Mouse (Mus musculus): Measurements from ENCODE around the gene Ofd1. TPM values are rescaled to one million over a fixed set of nuclear protein-coding genes. Genes with fewer than 3 reads are reported as not detected.

The Ofd1 gene
- polyA plus RNA-seq (2015; fragmentation: Nextera tagmentation; extraction: Ambion mirVana): 5.7 and 6.3 TPM in 2 replicates

DNA sequence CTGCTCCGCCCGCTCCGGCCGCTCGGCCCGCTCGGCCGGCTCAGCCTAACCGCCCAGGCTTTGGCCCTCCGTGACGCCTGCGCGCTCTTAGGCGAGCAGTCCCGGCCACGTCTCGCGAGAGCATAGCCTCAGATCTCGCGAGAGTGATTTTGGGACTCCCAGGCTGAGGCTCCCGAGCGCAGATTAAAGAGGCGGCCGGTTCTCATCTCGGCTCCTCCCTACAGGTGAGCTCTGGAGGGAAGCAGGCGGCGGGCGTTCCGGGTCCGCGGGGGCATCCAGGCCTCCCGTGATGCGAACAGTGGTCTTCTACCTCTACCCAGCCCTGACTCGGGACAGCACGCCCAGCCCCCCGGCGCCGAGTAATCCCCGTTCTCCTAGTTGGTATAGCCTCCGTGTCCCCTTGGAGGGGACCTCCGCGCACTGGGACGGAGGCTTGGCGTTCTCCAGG, at the start of gene Ofd1:
Ofd1 (minus strand) TSS at position 89 of the 448 bp plus-strand sequence.
- H3K36me3 ChIP-seq (ENCODE audit: control insufficient read depth, insufficient read depth, low read length): no peaks in the 10 kb centered on the region
- peak; percentile 99 for ATAC-seq
- peak within 1 kb of the TSS; percentile 63 for H3K4me3 ChIP-seq (ENCODE audit: low read depth, low read length)
- peak within 1 kb of the TSS; percentile 88 for H3K27ac ChIP-seq (ENCODE audit: low read length)
- H3K9ac ChIP-seq (ENCODE audit: low read depth, low read length): peak within 1 kb of the TSS; percentile 84
- peaks cover 9% of the 10 kb centered on the region for H3K4me1 ChIP-seq (ENCODE audit: control insufficient read depth, insufficient read depth, low read length)
- 18% methylated on average over 44 of the region's 44 CpGs for WGBS
- peak within 1 kb of the TSS; percentile 60 for H3K4me2 ChIP-seq (ENCODE audit: low read length)
- H3K27me3 ChIP-seq (ENCODE audit: control insufficient read depth, insufficient read depth, low read depth, low read length): peaks cover 3% of the 10 kb centered on the region; the same call in 1 of the 2 replicates
- H3K9me3 ChIP-seq (replicated peaks; ENCODE audit: control insufficient read depth, low read length, poor library complexity, severe bottlenecking): no peaks in the 10 kb centered on the region

DNA sequence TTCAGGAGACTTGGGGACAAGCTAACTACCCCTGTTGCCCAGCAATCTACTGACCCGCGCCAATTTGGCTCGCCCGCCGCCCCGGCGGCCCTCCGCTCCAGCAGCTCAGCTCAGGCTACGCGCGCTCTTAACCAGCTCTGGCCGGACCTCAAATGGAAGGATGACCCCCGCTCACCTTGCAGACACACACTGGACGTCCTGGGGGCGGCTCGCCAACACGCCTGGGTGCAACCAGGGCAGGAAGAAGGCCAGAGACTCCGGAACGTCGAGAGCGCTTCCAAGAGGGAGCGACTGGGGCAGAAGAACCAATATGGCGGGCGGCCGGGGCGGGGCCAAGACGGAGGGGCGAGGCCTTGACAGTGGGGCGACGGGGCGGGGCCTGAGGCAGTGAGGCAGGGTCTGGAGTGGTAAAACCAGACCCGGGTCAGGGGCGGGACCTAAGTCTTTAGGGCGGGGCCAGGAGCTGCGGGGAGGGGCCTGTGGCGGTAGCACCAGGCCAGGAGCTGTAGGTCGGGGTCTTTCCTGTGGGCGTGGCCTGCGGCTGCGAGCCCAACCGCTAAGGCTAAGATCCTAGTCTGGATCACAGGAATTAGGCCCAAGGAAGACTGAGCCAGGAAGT, 39.0 kb upstream of the Ofd1 start, which contains the start of gene Rab9:
Rab9 (minus strand) TSS at position 503 of the 619 bp plus-strand sequence.
- H3K4me3 ChIP-seq (ENCODE audit: low read depth, low read length): peak within 1 kb of the TSS; percentile 58
- no peaks in the 10 kb centered on the region for H3K27me3 ChIP-seq (ENCODE audit: control insufficient read depth, insufficient read depth, low read depth, low read length)
- H3K4me1 ChIP-seq (ENCODE audit: control insufficient read depth, insufficient read depth, low read length): peaks cover 13% of the 10 kb centered on the region
- H3K36me3 ChIP-seq (ENCODE audit: control insufficient read depth, insufficient read depth, low read length): no peaks in the 10 kb centered on the region
- peak; percentile 99 for ATAC-seq
- H3K4me2 ChIP-seq (ENCODE audit: low read length): peak within 1 kb of the TSS; percentile 45
- WGBS: 23% methylated on average over 32 of the region's 41 CpGs
- no peaks in the 10 kb centered on the region for H3K9me3 ChIP-seq (replicated peaks; ENCODE audit: control insufficient read depth, low read length, poor library complexity, severe bottlenecking)
- peak within 1 kb of the TSS; percentile 84 for H3K27ac ChIP-seq (ENCODE audit: low read length)
- H3K9ac ChIP-seq (ENCODE audit: low read depth, low read length): peak within 1 kb of the TSS; percentile 72

DNA sequence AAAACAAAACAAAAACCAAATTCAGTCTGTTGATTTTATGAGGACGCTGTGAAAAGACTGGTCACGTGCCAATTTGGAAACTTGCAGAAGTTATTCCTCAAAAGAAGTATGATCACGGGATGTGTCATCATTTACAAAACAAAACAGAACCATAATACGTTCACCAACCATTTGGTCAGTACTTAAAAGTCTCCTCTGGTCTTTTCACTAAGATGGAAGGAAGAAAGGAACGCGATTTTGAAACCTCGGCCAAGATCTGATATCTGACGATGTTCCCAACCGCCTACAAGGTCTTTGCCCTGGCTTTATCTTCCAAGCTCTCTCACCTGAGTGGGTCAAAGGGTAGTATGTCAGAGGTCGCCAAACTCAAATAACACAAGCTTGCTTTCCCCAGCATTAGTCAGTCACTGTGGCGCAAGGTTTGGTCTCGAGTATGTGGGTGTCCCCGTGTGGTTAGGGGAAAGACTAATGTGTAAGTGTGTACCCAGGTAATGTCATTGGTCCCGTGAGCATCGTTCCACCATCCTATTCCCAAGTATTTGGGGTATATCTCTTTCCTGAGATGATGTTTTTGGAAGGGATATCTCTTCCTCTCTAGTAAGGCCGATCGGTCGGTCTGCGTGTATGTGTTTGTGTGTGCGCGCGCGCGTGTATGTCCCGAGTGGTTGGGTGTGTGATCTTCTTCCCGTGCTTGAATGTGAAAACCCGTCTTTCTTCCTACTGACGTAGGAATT, 38.3 kb upstream of the Ofd1 start:
- peaks cover 13% of the 10 kb centered on the region for H3K4me1 ChIP-seq (ENCODE audit: control insufficient read depth, insufficient read depth, low read length)
- ATAC-seq: peak; percentile 71
- peak overlapping the region; percentile 58 for H3K4me3 ChIP-seq (ENCODE audit: low read depth, low read length)
- H3K27me3 ChIP-seq (ENCODE audit: control insufficient read depth, insufficient read depth, low read depth, low read length): no peaks in the 10 kb centered on the region
- H3K27ac ChIP-seq (ENCODE audit: low read length): peak overlapping the region; percentile 84
- H3K4me2 ChIP-seq (ENCODE audit: low read length): peak overlapping the region; percentile 45
- H3K9me3 ChIP-seq (replicated peaks; ENCODE audit: control insufficient read depth, low read length, poor library complexity, severe bottlenecking): no peaks in the 10 kb centered on the region
- WGBS: 24% methylated on average over 28 of the region's 28 CpGs
- H3K36me3 ChIP-seq (ENCODE audit: control insufficient read depth, insufficient read depth, low read length): no peaks in the 10 kb centered on the region
- H3K9ac ChIP-seq (ENCODE audit: low read depth, low read length): peak overlapping the region; percentile 72

DNA sequence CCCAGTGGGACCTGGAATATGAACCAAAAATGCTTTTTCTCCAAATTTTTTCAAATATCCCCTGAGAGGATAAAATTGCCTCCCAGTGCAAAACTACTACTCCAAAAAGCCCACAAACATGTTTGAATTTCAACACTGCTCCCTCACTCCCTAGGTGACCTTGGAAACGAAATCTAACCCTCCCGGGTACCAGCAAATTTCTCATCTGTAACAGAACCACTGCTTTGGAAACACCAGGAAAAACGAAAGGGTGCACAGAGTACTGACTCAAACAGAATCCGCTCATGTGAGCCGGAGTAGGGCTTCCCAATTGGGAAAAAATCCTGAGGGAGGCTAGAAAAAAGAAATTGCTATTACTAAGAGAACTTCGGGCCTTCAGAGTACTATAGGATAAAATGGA, 36.9 kb upstream of the Ofd1 start:
- Histone ChIP-seq H3K36me3 (ENCODE audit: control insufficient read depth, insufficient read depth, low read length) (no peaks in the 10 kb centered on the region), H3K9ac (ENCODE audit: low read depth, low read length) (no peak overlapping the region), H3K27me3 (ENCODE audit: control insufficient read depth, insufficient read depth, low read depth, low read length) (no peaks in the 10 kb centered on the region), H3K4me3 (ENCODE audit: low read depth, low read length) (peak overlapping the region; percentile 6; the same call in 1 of the 2 replicates), H3K9me3 (replicated peaks; ENCODE audit: control insufficient read depth, low read length, poor library complexity, severe bottlenecking) (no peaks in the 10 kb centered on the region), H3K4me2 (ENCODE audit: low read length) (peak overlapping the region; percentile 45), H3K4me1 (ENCODE audit: control insufficient read depth, insufficient read depth, low read length) (peaks cover 13% of the 10 kb centered on the region), H3K27ac (ENCODE audit: low read length) (no peak overlapping the region)
- 66% methylated on average over 6 of the region's 6 CpGs for WGBS
- ATAC-seq: no peak

DNA sequence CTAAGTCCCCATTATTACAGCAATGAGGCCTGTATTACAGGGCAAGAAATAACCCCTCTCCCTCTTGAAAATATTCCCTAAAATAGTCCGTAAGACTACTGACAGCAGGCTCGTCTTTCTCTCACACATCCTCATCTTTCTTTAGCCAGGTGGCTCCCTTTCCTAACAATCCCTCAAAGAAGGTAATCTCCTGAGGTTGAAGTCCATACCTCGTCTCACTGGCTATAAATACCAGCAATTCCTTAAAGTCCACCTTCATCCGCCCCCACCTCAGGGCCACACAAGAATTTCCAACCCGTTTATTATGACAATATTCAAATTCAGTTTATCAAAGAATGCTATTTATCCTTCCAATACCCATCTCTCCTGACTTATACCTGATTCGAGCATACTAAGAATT, 32.1 kb upstream of the Ofd1 start:
- 89% methylated on average over 6 of the region's 6 CpGs for WGBS
- ATAC-seq: no peak
- H3K4me2 ChIP-seq (ENCODE audit: low read length): no peak overlapping the region
- no peak overlapping the region for H3K27ac ChIP-seq (ENCODE audit: low read length)
- no peaks in the 10 kb centered on the region for H3K9me3 ChIP-seq (replicated peaks; ENCODE audit: control insufficient read depth, low read length, poor library complexity, severe bottlenecking)
- H3K36me3 ChIP-seq (ENCODE audit: control insufficient read depth, insufficient read depth, low read length): no peaks in the 10 kb centered on the region
- H3K4me1 ChIP-seq (ENCODE audit: control insufficient read depth, insufficient read depth, low read length): 0 out of 2 replicates have a peak, but pooled peaks cover 10% of the 10 kb centered on the region
- H3K9ac ChIP-seq (ENCODE audit: low read depth, low read length): no peak overlapping the region
- H3K4me3 ChIP-seq (ENCODE audit: low read depth, low read length): no peak overlapping the region
- H3K27me3 ChIP-seq (ENCODE audit: control insufficient read depth, insufficient read depth, low read depth, low read length): no peaks in the 10 kb centered on the region; the same call in 1 of the 2 replicates

DNA sequence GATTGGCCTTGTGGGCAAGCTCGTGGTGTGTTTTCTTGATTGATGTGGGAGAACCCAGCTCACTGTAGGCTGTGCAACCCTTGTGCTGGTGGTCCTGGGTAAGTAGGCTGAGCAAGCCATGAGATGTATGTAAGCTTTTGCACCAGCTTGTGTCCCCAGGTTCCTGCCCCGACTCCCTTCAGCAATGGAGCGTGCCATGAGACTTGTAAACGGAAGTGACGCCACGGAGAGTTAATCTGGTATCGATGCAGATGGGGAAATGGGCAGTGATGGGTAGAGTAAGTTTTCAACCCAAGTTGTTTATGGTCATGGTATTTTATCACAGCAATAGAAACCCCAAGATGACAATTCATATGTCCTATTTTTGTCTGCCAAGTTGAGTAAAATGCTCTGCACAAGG, 27.8 kb upstream of the Ofd1 start:
- no peak overlapping the region for H3K27ac ChIP-seq (ENCODE audit: low read length)
- no peaks in the 10 kb centered on the region for H3K36me3 ChIP-seq (ENCODE audit: control insufficient read depth, insufficient read depth, low read length)
- H3K4me2 ChIP-seq (ENCODE audit: low read length): no peak overlapping the region
- H3K9ac ChIP-seq (ENCODE audit: low read depth, low read length): no peak overlapping the region
- H3K4me1 ChIP-seq (ENCODE audit: control insufficient read depth, insufficient read depth, low read length): no peaks in the 10 kb centered on the region
- no peaks in the 10 kb centered on the region; the same call in 1 of the 2 replicates for H3K27me3 ChIP-seq (ENCODE audit: control insufficient read depth, insufficient read depth, low read depth, low read length)
- H3K9me3 ChIP-seq (replicated peaks; ENCODE audit: control insufficient read depth, low read length, poor library complexity, severe bottlenecking): no peaks in the 10 kb centered on the region
- H3K4me3 ChIP-seq (ENCODE audit: low read depth, low read length): no peak overlapping the region
- no peak for ATAC-seq
- WGBS: 98% methylated on average over 7 of the region's 7 CpGs

DNA sequence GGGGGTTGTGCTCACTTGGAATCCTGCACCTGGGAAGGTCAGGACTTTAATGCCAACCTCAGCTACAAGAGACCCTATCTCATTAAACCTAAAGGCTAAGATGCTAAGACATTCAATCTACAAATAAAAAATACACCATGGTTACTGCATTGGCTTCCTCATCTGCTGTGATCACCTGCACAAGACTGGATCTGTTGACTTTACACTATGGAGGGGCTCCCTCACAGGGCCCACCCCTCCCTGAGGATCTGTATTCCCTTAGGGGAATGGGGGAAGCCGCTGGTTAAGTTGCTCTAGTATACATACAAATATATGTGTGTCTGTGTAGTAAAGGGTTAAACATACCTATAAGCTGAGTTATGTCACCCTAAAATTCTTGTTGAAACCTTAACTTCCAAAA, 15.0 kb upstream of the Ofd1 start:
- H3K27ac ChIP-seq (ENCODE audit: low read length): no peak overlapping the region
- H3K4me1 ChIP-seq (ENCODE audit: control insufficient read depth, insufficient read depth, low read length): no peaks in the 10 kb centered on the region
- WGBS: 90% methylated on average over 1 of the region's 1 CpGs
- H3K9ac ChIP-seq (ENCODE audit: low read depth, low read length): no peak overlapping the region
- H3K36me3 ChIP-seq (ENCODE audit: control insufficient read depth, insufficient read depth, low read length): no peaks in the 10 kb centered on the region
- H3K4me3 ChIP-seq (ENCODE audit: low read depth, low read length): no peak overlapping the region
- 0 out of 2 replicates have a peak, but pooled peaks cover 2% of the 10 kb centered on the region for H3K27me3 ChIP-seq (ENCODE audit: control insufficient read depth, insufficient read depth, low read depth, low read length)
- H3K4me2 ChIP-seq (ENCODE audit: low read length): no peak overlapping the region
- ATAC-seq: no peak
- H3K9me3 ChIP-seq (replicated peaks; ENCODE audit: control insufficient read depth, low read length, poor library complexity, severe bottlenecking): no peaks in the 10 kb centered on the region

DNA sequence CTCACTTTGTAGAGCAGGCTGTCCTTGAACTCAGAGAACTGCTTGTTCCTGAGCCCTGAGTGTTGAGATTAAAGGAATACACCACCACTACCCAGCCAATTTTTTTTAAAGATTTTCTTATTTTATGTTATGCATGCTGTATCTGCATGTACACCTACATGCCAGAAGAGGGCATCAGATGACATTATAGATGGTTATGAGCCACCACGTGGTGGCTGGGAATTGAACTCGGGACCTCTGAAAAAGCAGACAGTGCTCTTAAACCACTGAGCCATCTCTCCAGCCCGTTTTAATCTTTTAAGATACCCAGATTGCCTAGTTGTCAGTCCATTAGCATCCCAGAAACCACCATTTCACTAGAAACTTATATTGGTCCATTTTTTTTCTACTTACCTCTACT, 13.8 kb upstream of the Ofd1 start:
- Histone ChIP-seq H3K4me1 (ENCODE audit: control insufficient read depth, insufficient read depth, low read length) (no peaks in the 10 kb centered on the region), H3K9me3 (replicated peaks; ENCODE audit: control insufficient read depth, low read length, poor library complexity, severe bottlenecking) (no peaks in the 10 kb centered on the region), H3K4me2 (ENCODE audit: low read length) (no peak overlapping the region), H3K9ac (ENCODE audit: low read depth, low read length) (no peak overlapping the region), H3K27ac (ENCODE audit: low read length) (no peak overlapping the region), H3K36me3 (ENCODE audit: control insufficient read depth, insufficient read depth, low read length) (no peaks in the 10 kb centered on the region), H3K27me3 (ENCODE audit: control insufficient read depth, insufficient read depth, low read depth, low read length) (0 out of 2 replicates have a peak, but pooled peaks cover 2% of the 10 kb centered on the region), H3K4me3 (ENCODE audit: low read depth, low read length) (no peak overlapping the region)
- WGBS: 77% methylated on average over 3 of the region's 3 CpGs
- ATAC-seq: no peak

- H3K27me3 ChIP-seq (ENCODE audit: control insufficient read depth, insufficient read depth, low read depth, low read length): 0 out of 2 replicates have a peak, but pooled peaks cover 2% of the 10 kb centered on the region
- no peaks in the 10 kb centered on the region for H3K4me1 ChIP-seq (ENCODE audit: control insufficient read depth, insufficient read depth, low read length)
- H3K4me3 ChIP-seq (ENCODE audit: low read depth, low read length): no peak overlapping the region
- H3K9ac ChIP-seq (ENCODE audit: low read depth, low read length): no peak overlapping the region
- ATAC-seq: no peak
- WGBS: 93% methylated on average over 6 of the region's 6 CpGs
- H3K9me3 ChIP-seq (replicated peaks; ENCODE audit: control insufficient read depth, low read length, poor library complexity, severe bottlenecking): no peaks in the 10 kb centered on the region
- H3K4me2 ChIP-seq (ENCODE audit: low read length): no peak overlapping the region
- no peak overlapping the region for H3K27ac ChIP-seq (ENCODE audit: low read length)
- no peaks in the 10 kb centered on the region for H3K36me3 ChIP-seq (ENCODE audit: control insufficient read depth, insufficient read depth, low read length)
Measured at GRCm38 (mm10) chrX:166453532-166453931, 13.0 kb upstream of the Ofd1 start.

All from midbrain, embryonic 16.5 days (tissue).